35 mouse cellular contexts compared by ENCODE assay signal in the genomic region with DNA sequence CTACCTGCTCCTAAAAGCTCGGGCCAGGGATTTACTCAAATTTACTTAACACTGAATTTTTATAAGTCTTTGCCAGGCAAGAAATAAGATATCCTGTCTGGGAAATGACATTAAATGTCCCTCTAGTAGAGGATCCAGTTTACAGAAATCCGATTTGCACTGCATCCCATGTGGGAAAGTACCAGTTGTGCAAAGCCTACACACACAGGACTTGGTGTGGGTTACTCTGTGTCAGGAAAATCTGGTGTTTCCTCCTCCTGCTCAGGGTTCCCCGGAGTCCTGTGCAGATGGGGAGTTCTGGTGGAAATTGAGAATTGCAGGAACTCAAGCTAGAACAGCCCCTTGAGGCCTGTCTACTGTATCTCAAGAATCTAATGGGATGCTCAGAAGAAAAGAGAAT.
"Had no signal": no experiment of that assay in that cellular context is flagged by ENCODE, and none has a peak within 500 bp of the region (broad histone marks: within the 10 kb centered on the region; RNA-seq: fewer than 3 reads in every experiment).

No protein-coding gene starts in this region.

- H3K9me3 ChIP-seq: heart, embryonic 10.5 days; heart, embryonic 12.5 days; heart, embryonic 13.5 days; heart, embryonic 15.5 days; hindbrain, embryonic 10.5 days; hindbrain, embryonic 12.5 days; hindbrain, embryonic 13.5 days; hindbrain, embryonic 15.5 days; intestine, embryonic 15.5 days; kidney, embryonic 15.5 days had no signal

- H3K27ac ChIP-seq: heart, embryonic 10.5 days; heart, embryonic 13.5 days; heart, embryonic 15.5 days; hindbrain, embryonic 10.5 days; hindbrain, embryonic 12.5 days; hindbrain, embryonic 13.5 days; hindbrain, embryonic 14.5 days; hindbrain, embryonic 15.5 days; hindbrain, postnatal 0 days; intestine, embryonic 15.5 days; kidney, embryonic 15.5 days; kidney, postnatal 0 days; layer of hippocampus, adult 2 months had no signal

- DNase-seq: heart, postnatal 10 days; heart, postnatal 14 days; heart, postnatal 36 days; heart, postnatal 4 days; kidney, adult 11 months; kidney, adult 18-20 months; kidney, adult 2 months; kidney, adult 8-10 months; kidney, adult 9 months; kidney, postnatal 10 days; kidney, postnatal 14 days; kidney, postnatal 25 days; kidney, postnatal 36 days; kidney, postnatal 4 days; layer of hippocampus, adult 9-11 months; layer of hippocampus, postnatal 36 days had no signal

- H3K27me3 ChIP-seq: heart, embryonic 12.5 days; heart, embryonic 13.5 days; heart, embryonic 15.5 days; hindbrain, embryonic 12.5 days; hindbrain, embryonic 13.5 days; hindbrain, embryonic 15.5 days; intestine, embryonic 15.5 days; kidney, embryonic 15.5 days had no signal

- H3K9ac ChIP-seq: heart, embryonic 12.5 days; heart, embryonic 13.5 days; heart, embryonic 15.5 days; hindbrain, embryonic 12.5 days; hindbrain, embryonic 13.5 days; hindbrain, embryonic 14.5 days; hindbrain, embryonic 15.5 days; intestine, embryonic 15.5 days; kidney, embryonic 15.5 days had no signal

- H3K4me3 ChIP-seq: heart, embryonic 10.5 days; heart, embryonic 12.5 days; heart, embryonic 13.5 days; heart, embryonic 15.5 days; hindbrain, embryonic 10.5 days; hindbrain, embryonic 12.5 days; hindbrain, embryonic 13.5 days; hindbrain, embryonic 15.5 days; intestine, embryonic 15.5 days; kidney, embryonic 15.5 days; layer of hippocampus, adult 2 months had no signal

- H3K4me2 ChIP-seq: heart, embryonic 11.5 days; heart, embryonic 12.5 days; heart, embryonic 13.5 days; heart, embryonic 15.5 days; hindbrain, embryonic 12.5 days; hindbrain, embryonic 13.5 days; hindbrain, embryonic 14.5 days; hindbrain, embryonic 15.5 days; intestine, embryonic 15.5 days; kidney, embryonic 15.5 days had no signal

- ATAC-seq: hindbrain, embryonic 16.5 days; hindbrain, postnatal 0 days; inflammation-experienced regulatory T-cells, adult 6 months; intestine, embryonic 15.5 days; intestine, embryonic 16.5 days; intestine, postnatal 0 days had no signal

- H3K36me3 ChIP-seq: heart, embryonic 10.5 days; heart, embryonic 12.5 days; heart, embryonic 13.5 days; heart, embryonic 15.5 days; hindbrain, embryonic 10.5 days; hindbrain, embryonic 12.5 days; hindbrain, embryonic 13.5 days; hindbrain, embryonic 15.5 days; intestine, embryonic 15.5 days; kidney, embryonic 15.5 days had no signal

- H3K4me1 ChIP-seq: heart, embryonic 10.5 days; heart, embryonic 12.5 days; heart, embryonic 13.5 days; heart, embryonic 15.5 days; hindbrain, embryonic 10.5 days; hindbrain, embryonic 12.5 days; hindbrain, embryonic 13.5 days; hindbrain, embryonic 15.5 days; intestine, embryonic 15.5 days; kidney, embryonic 15.5 days had no signal
